Mouse (Mus musculus) embryonic fibroblast, embryonic 13.5 days (primary cell): ENCODE measurements at regions not wholly inside any gene's neighbourhood (a gene's known extent, or its start where the extent isn't known, plus 50 kb on each side); places are given as distances from the start of the nearest gene placed in this dataset.

Source experiments
- H3K27ac ChIP-seq: 2 replicates; pipeline ENCODE4 v1.5.1; 2012; ENCODE audit warnings: low read length, control low read depth, inconsistent platforms; ENCODE audit not compliant: insufficient read depth
- H3K4me1 ChIP-seq: 2 replicates; pipeline ENCODE4 v1.6.1; 2011; ENCODE audit warnings: low read length; ENCODE audit not compliant: control insufficient read depth, insufficient read depth
- H3K4me3 ChIP-seq: 2 replicates; pipeline ENCODE4 v1.5.1; 2011; ENCODE audit warnings: mild to moderate bottlenecking, control low read depth, low read length; ENCODE audit not compliant: insufficient read depth
- CTCF ChIP-seq: IDR thresholded peaks from 2 replicates; pipeline ENCODE4 v1.5.1; 2011; ENCODE audit warnings: mild to moderate bottlenecking, control low read depth, low read length, moderate library complexity, borderline replicate concordance; ENCODE audit not compliant: insufficient read depth
- POLR2A ChIP-seq: IDR thresholded peaks from 2 replicates; pipeline ENCODE4 v1.6.1; 2011; ENCODE audit warnings: low read depth, mild to moderate bottlenecking, control low read depth, low read length, moderate library complexity

- no peak for TF ChIP-seq POLR2A
- TF ChIP-seq CTCF = no peak
- no peak overlapping the region for H3K27ac ChIP-seq
- no peaks in the 10 kb centered on the region for H3K4me1 ChIP-seq
- H3K4me3 ChIP-seq = no peak overlapping the region
These were observed 534.7 kb downstream of the Zfp619 start for GRCm38 (mm10) chr7:40052255-40052654.

GRCm38 (mm10) chr7:40058836-40059235 lies 541.3 kb downstream of the Zfp619 start:
- no peak overlapping the region for H3K4me3 ChIP-seq
- H3K4me1 ChIP-seq = no peaks in the 10 kb centered on the region
- no peak overlapping the region for H3K27ac ChIP-seq
- no peak for TF ChIP-seq CTCF
- no peak for TF ChIP-seq POLR2A

- Histone ChIP-seq H3K27ac (no peak overlapping the region; the same call in 1 of the 2 replicates), H3K4me1 (peaks cover 2% of the 10 kb centered on the region; the same call in 1 of the 2 replicates), H3K4me3 (no peak overlapping the region)
- TF ChIP-seq POLR2A = no peak
- TF ChIP-seq CTCF = no peak
These were observed 547.1 kb downstream of the Zfp619 start for GRCm38 (mm10) chr7:40064631-40065030.

GRCm38 (mm10) chr7:40065526-40065925 lies 548.0 kb downstream of the Zfp619 start:
- H3K27ac ChIP-seq = no peak overlapping the region
- TF ChIP-seq POLR2A (no peak), CTCF (no peak)
- H3K4me1 ChIP-seq = peaks cover 2% of the 10 kb centered on the region; the same call in 1 of the 2 replicates
- no peak overlapping the region for H3K4me3 ChIP-seq

DNA sequence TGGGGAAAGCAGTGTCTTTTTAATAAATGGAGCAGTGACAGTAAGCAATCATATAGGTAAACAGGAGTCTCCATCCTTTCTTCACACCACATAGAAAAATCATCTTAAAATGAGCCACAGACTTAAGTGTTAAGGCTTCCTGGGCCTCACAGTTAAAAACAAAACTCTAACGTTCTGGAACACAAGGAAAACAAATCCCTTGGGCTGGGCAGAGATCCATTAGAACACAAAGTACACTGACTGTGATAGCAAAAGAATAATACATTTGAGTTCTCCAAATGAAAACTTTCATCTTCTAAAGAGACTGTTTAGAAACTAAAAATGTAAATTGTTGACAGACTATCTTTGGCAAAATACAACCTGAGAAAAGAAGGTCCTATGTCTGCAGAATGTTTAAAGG lies 549.8 kb downstream of the Zfp619 start:
- Histone ChIP-seq H3K27ac (no peak overlapping the region), H3K4me3 (no peak overlapping the region), H3K4me1 (peaks cover 2% of the 10 kb centered on the region; the same call in 1 of the 2 replicates)
- no peak for TF ChIP-seq POLR2A
- no peak for TF ChIP-seq CTCF

- TF ChIP-seq CTCF (no peak), POLR2A (no peak)
- Histone ChIP-seq H3K27ac (no peak overlapping the region), H3K4me3 (no peak overlapping the region), H3K4me1 (no peaks in the 10 kb centered on the region)
These were observed 553.7 kb downstream of the Zfp619 start for GRCm38 (mm10) chr7:40071313-40071712.

GRCm38 (mm10) chr7:40072478-40072877 lies 554.9 kb downstream of the Zfp619 start:
- TF ChIP-seq POLR2A = no peak
- TF ChIP-seq CTCF = peak; percentile 46; the same call in 1 of the 2 replicates
- no peak overlapping the region for H3K27ac ChIP-seq
- no peak overlapping the region for H3K4me3 ChIP-seq
- no peaks in the 10 kb centered on the region for H3K4me1 ChIP-seq

DNA sequence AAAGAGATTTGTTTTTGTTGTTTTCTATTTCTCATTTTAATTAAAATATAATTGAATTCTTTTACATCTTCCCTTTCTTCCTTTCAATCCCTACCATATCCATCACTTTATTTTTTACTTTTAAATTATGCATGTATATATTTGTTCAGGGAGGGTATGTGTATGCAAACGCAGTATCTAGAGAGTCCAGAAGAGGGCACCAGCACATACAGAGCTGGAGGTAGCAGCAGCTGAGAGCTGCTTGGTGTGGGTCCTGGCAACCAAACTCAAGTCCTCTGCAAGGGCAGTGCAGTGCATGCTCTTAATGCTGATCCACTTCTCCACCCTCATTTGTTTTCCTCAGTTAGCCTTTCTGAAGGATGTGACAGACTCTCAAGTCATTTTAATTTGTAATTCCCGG lies 568.7 kb downstream of the Zfp619 start:
- Histone ChIP-seq H3K4me3 (no peak overlapping the region), H3K4me1 (no peaks in the 10 kb centered on the region), H3K27ac (no peak overlapping the region)
- TF ChIP-seq CTCF = peak; percentile 18; the same call in 1 of the 2 replicates
- no peak for TF ChIP-seq POLR2A

GRCm38 (mm10) chr7:40097094-40097493 lies 579.5 kb downstream of the Zfp619 start:
- no peak overlapping the region for H3K4me3 ChIP-seq
- H3K27ac ChIP-seq = no peak overlapping the region
- TF ChIP-seq CTCF (no peak), POLR2A (no peak)
- no peaks in the 10 kb centered on the region for H3K4me1 ChIP-seq

- Histone ChIP-seq H3K27ac (no peak overlapping the region; the same call in 1 of the 2 replicates), H3K4me3 (no peak overlapping the region), H3K4me1 (no peaks in the 10 kb centered on the region)
- TF ChIP-seq CTCF = no peak
- no peak for TF ChIP-seq POLR2A
These were observed 585.7 kb downstream of the Zfp619 start for GRCm38 (mm10) chr7:40103057-40103945.
